ENCODE assay signal across 12 mouse cellular contexts in genomic region chr2:70060359-70061345, GRCm38 (mm10). TPM values are rescaled to one million over a fixed set of nuclear protein-coding genes. Genes with fewer than 3 reads are reported as not detected.
DNase-seq lines count a peak whose midpoint lies in the region; ATAC-seq lines count a peak whose summit lies in the region.
"Had no signal": no experiment of that assay in that cellular context is flagged by ENCODE, and none has a peak within 500 bp of the region (broad histone marks: within the 10 kb centered on the region; RNA-seq: fewer than 3 reads in every experiment).

No protein-coding gene starts in this region.

- peaks cover 4% of the 10 kb centered on the region; the same call in 1 of the 2 replicates for H3K4me1 ChIP-seq in midbrain, embryonic 11.5 days (ENCODE audit: control insufficient read depth, insufficient read depth, low read length)
- no peaks in the 10 kb centered on the region for H3K4me1 ChIP-seq in intestine, embryonic 15.5 days (replicated peaks)
- H3K4me1 ChIP-seq: stomach, embryonic 15.5 days had no signal

- ATAC-seq in frontal cortex, adult (ENCODE audit: low TSS enrichment) = peak; percentile 74
- ATAC-seq in midbrain, embryonic 11.5 days (ENCODE audit: low FRiP score) = peak; percentile 35; the same call in 1 of the 2 replicates
- ATAC-seq in erythroblast, adult 5-6 weeks (replicated peaks; ENCODE audit: low FRiP score, poor library complexity, severe bottlenecking) = no peak
- ATAC-seq in intestine, embryonic 15.5 days = no peak
- ATAC-seq: inflammation-experienced regulatory T-cells, adult 6 months had no signal

- no peaks in the 10 kb centered on the region for H3K27me3 ChIP-seq in midbrain, embryonic 11.5 days (ENCODE audit: control insufficient read depth, insufficient read depth, low read length)
- H3K27me3 ChIP-seq in intestine, embryonic 15.5 days (replicated peaks) = no peaks in the 10 kb centered on the region
- H3K27me3 ChIP-seq: limb, embryonic 13.5 days; stomach, embryonic 15.5 days had no signal

- no peak overlapping the region for H3K4me3 ChIP-seq in midbrain, embryonic 11.5 days (ENCODE audit: low read depth, low read length)
- H3K4me3 ChIP-seq in intestine, embryonic 15.5 days (replicated peaks) = no peak overlapping the region
- H3K4me3 ChIP-seq: heart, adult 2 months; limb, embryonic 13.5 days; stomach, embryonic 15.5 days had no signal

- DNase-seq in right cerebral cortex, postnatal 10 days (ENCODE audit: low spot score in 2 of 2) = peak; percentile 42 to 61
- DNase-seq in right cerebral cortex, postnatal 25 days = no peak
- DNase-seq in midbrain, embryonic 11.5 days (ENCODE audit: low spot score, missing footprints) = peak; percentile 83
- DNase-seq in lung, postnatal 36 days = no peak
- DNase-seq: heart, adult 2 months; lung, adult 2 months had no signal

- H3K9ac ChIP-seq in midbrain, embryonic 11.5 days (ENCODE audit: low read length) = no peak overlapping the region
- no peak overlapping the region for H3K9ac ChIP-seq in intestine, embryonic 15.5 days
- H3K9ac ChIP-seq: limb, embryonic 13.5 days; stomach, embryonic 15.5 days had no signal

- H3K9me3 ChIP-seq in midbrain, embryonic 11.5 days (ENCODE audit: control insufficient read depth, low read length) = no peaks in the 10 kb centered on the region
- H3K9me3 ChIP-seq in intestine, embryonic 15.5 days = no peaks in the 10 kb centered on the region
- H3K9me3 ChIP-seq: limb, embryonic 13.5 days; stomach, embryonic 15.5 days had no signal

- H3K4me2 ChIP-seq in midbrain, embryonic 11.5 days = no peak overlapping the region
- H3K4me2 ChIP-seq in intestine, embryonic 15.5 days (replicated peaks) = no peak overlapping the region
- H3K4me2 ChIP-seq: limb, embryonic 13.5 days; stomach, embryonic 15.5 days had no signal

- no peak overlapping the region for H3K27ac ChIP-seq in midbrain, embryonic 11.5 days (ENCODE audit: low read depth, low read length)
- no peak overlapping the region for H3K27ac ChIP-seq in intestine, embryonic 15.5 days
- H3K27ac ChIP-seq: heart, adult 2 months; limb, embryonic 13.5 days; stomach, embryonic 15.5 days had no signal

- H3K36me3 ChIP-seq in midbrain, embryonic 11.5 days (ENCODE audit: control insufficient read depth, insufficient read depth, low read length) = no peaks in the 10 kb centered on the region
- no peaks in the 10 kb centered on the region for H3K36me3 ChIP-seq in intestine, embryonic 15.5 days
- H3K36me3 ChIP-seq: limb, embryonic 13.5 days; stomach, embryonic 15.5 days had no signal

- 46% methylated on average over 11 of the region's 11 CpGs for WGBS in midbrain, embryonic 11.5 days
- WGBS in intestine, embryonic 15.5 days = 46% methylated on average over 11 of the region's 11 CpGs

RNA-seq across cellular contexts. Expression of gene Myo3b, which starts 21.7 kb away (rescaled TPM):
- polyA plus RNA-seq in midbrain, embryonic 11.5 days (2014; fragmentation: Nextera tagmentation; extraction: Ambion mirVana) = not detected in 2 replicates
- total RNA-seq in erythroblast, adult 5-6 weeks (2015; ENCODE audit: low replicate concordance) = not detected in 2 replicates
- not detected in 2 replicates for total RNA-seq in erythroblast, adult 5-6 weeks (2017; ENCODE audit: low replicate concordance)
- polyA plus RNA-seq in intestine, embryonic 15.5 days (2015; fragmentation: Nextera tagmentation; extraction: Ambion mirVana) = 0.13 and 0.21 TPM in 2 replicates
- polyA plus RNA-seq: heart, adult 2 months; limb, embryonic 13.5 days had no signal

Comparison
In these comparisons a context has a peak if more than half of its experiments do, and no peak if none do; other contexts are left out.
1. DNase-seq: peak in right cerebral cortex, postnatal 10 days (2 of 2) and midbrain, embryonic 11.5 days (single experiment); none in right cerebral cortex, postnatal 25 days (single experiment) and lung, postnatal 36 days (single experiment).
2. ATAC-seq: peak in frontal cortex, adult (single experiment) and midbrain, embryonic 11.5 days (single experiment); none in erythroblast, adult 5-6 weeks (single experiment) and intestine, embryonic 15.5 days (single experiment).